Mouse (Mus musculus): ENCODE data around the gene Fam98b.

Fam98b gene

GRCm38 (mm10) chr2:117249255-117250000 lies at the start of gene Fam98b:
TSS of gene Fam98b (plus strand) at chr2:117249739.
- DNase-seq (ENCODE audit: low read depth, low spot score) = peak; percentile 94

DNA sequence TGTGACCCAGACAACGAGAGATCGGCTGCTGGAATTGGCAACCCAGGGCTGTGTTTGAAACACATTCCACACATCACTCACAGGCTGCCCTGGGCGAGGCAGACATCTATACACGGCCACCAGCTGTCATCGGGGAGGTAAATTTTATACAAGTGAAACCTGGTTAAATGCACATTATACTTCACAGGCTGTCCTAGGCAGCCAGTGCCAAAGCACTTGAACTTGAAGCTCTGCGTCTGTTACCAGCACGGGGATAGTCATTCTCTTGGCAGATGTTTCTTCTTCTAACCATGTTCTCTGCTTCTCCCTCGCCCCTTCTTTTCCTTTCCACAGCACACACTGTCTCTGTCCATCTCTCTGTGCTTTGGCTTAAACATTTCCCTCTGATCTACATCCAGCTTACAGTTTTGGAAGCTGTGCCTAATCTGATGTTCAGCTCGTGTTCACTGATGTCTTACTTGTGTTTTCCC lies 48.6 kb upstream of the Fam98b start:
- DNase-seq (ENCODE audit: low read depth, low spot score) = peak; percentile 34

- no peak for DNase-seq (ENCODE audit: low read depth, low spot score)
These were observed 46.2 kb upstream of the Fam98b start for GRCm38 (mm10) chr2:117203350-117203749.

DNA sequence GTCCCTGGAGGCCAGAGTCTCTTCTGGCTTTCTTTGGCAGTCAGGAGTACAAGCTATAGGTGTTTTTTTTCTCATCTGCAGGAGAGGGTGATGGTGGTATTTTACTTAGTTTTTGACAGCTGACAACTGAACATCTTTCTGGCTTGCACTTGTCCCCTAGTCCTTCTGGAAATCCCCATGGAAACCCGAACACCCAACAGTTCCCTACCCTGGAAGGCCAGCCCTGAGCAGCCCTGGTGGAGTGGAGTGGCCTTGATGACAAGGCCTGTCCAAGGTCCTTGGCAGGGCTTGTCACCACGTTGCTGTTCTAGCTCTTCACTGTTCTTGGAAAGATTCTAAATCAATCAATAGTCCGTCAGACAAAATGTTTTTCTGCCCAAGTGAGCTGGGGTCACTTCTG lies 45.0 kb upstream of the Fam98b start:
- DNase-seq (ENCODE audit: low read depth, low spot score) = no peak

GRCm38 (mm10) chr2:117205066-117205465 lies 44.5 kb upstream of the Fam98b start:
- no peak for DNase-seq (ENCODE audit: low read depth, low spot score)

- peak; percentile 88 for DNase-seq (ENCODE audit: low read depth, low spot score)
These were observed 39.0 kb upstream of the Fam98b start for GRCm38 (mm10) chr2:117210416-117211085.

DNA sequence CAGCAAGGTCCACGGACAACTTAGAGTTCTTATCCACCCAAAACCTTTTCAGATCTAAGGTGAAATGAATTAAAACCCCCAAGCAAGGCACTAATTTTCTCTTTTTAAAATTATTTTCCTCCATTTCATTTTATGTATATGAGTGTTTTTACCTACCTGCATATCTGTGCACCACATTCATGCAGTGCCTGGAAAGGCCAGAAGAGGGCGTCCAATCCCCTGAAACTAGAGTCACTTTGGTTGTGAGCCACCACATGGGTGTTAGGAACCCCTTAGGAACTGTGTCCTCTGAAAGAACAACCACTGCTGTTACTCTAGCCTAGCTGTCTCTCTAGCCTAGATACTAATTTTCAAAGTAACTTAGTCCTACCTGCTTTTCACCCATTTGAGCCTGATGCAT lies 33.4 kb upstream of the Fam98b start:
- DNase-seq (ENCODE audit: low read depth, low spot score) = no peak

- DNase-seq (ENCODE audit: low read depth, low spot score) = peak; percentile 34
These were observed 31.8 kb upstream of the Fam98b start for GRCm38 (mm10) chr2:117217695-117218216.

DNA sequence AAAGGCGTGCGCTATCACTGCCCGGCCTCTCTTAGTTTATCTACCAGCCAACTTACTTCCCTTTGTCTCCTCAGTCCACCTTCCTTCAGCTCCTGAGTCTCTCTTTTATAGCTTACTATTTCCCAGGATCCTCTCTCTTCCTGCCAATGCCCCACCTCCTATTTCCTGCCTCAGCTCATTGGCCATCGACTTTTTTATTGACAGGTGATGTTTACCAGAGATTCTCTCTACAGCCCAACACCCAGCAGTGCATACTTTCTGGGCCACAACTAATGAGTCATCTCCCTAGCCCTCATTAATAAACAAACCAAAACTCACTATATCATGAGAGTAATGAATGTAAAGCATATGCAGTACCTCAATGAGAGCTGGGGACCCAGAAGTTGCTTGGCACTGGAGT lies 30.0 kb upstream of the Fam98b start:
- DNase-seq (ENCODE audit: low read depth, low spot score) = no peak

DNA sequence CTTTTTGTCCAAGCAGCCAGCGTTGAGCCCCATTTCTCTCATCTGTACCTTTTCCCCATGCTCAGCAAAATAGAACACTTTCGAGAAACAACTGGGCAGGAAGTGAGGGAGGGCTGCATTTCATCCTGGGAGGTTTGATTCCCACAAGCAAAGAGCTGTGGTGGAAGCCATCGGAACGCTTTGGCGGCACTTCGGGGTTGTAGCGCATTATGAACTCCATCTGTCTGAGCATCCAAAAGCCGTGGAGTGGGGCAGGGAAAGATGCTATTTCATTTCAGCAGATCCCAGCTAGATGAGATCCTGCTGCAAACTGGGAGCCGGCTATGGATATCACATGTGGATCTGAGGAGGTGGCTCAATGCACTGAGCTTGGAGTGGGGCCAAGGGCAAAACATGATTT lies 26.9 kb upstream of the Fam98b start:
- DNase-seq (ENCODE audit: low read depth, low spot score) = no peak

DNA sequence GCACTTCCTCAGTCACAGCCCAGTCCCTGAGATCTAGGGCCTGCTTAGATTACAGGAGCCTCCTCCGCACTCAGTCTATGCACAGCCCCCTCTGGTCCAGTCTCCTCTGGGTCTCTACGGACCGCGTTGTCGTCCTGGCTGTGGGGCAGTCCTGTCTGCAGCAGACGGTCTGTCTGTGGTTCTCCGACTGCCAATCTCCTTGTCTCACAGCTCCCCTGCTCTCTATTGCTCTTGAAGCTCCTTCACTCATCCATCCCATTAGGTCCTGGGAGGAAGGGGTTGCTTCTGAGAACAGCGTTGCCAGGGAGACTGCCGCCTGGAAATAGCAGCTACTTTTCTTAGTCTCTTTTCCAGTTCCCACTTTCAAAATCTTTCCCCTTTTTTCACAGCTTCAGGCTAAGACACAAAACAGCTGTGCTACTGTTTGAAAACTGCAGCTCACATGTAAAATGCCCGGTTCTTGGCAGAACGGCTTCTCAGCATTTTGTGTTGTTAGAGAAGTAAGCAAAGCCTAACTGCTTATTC lies 20.9 kb upstream of the Fam98b start:
- no peak for DNase-seq (ENCODE audit: low read depth, low spot score)

GRCm38 (mm10) chr2:117230261-117230660 lies 19.3 kb upstream of the Fam98b start:
- no peak for DNase-seq (ENCODE audit: low read depth, low spot score)

DNA sequence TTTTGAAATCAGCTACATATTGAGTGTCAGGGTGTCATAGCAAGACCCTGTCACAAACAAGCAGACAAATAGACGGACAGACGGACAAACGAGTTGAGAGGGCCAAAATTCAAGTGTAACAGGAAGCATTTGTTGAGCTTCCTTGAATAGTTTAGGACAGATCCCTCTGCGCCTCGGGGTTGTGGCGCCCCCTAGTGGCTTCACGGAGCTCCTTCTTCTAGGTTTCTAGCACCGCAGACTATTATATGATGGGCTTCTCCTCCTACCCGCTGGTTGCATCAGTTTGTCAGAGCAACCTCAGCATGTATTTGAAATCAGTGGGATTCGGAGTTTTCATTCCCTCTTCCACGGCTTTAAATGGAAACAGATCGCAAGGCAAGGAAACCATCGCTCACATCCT lies 18.3 kb upstream of the Fam98b start:
- peak; percentile 89 for DNase-seq (ENCODE audit: low read depth, low spot score)

GRCm38 (mm10) chr2:117241953-117242352 lies 7.6 kb upstream of the Fam98b start:
- DNase-seq (ENCODE audit: low read depth, low spot score) = no peak

DNA sequence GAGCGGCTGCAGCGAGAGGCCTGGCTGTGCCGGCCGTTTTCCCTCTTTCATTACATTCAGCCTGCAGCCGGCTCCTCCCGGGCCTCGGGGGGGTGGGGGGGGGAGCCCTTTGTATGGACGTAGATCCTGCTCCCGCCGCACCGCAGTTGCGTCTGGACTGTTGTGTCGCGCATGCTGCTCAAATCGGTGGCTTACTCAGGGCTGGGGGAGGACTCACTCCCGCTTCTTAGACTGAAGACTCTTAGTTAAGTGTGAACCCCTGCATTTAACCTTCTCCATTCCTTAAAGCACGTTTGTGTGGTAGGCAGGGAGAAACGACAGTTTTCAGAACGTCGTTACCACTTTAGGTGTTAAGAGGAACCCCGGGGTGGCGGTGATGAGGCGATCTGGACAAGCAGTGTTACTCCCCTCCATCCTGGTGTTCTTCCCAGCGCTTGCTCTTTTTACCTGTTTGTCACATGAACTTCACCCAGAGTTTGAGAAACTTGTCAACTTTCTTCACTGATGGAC lies 517 bp downstream of the Fam98b start:
- no peak for DNase-seq (ENCODE audit: low read depth, low spot score)

GRCm38 (mm10) chr2:117255415-117255814 lies 5.9 kb downstream of the Fam98b start:
- DNase-seq (ENCODE audit: low read depth, low spot score) = no peak

DNA sequence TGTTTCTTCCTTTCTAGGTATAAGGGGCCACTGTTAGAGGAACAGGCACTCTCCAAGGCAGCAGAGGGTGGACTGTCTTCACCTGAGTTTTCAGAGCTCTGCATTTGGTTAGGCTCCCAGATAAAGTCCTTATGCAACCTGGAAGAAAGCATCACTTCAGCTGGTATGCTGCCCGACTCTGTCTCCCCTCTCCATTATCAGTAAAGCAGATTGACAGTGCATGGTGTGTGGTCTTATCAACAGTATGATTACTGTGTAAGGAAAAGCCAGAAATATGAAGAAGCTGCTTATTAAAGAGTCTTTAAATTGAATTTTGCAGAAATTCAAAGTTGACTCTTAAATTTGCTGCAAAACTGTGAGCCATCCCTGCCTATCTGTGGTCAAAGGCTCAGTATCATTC lies 8.1 kb downstream of the Fam98b start:
- no peak for DNase-seq (ENCODE audit: low read depth, low spot score)

DNA sequence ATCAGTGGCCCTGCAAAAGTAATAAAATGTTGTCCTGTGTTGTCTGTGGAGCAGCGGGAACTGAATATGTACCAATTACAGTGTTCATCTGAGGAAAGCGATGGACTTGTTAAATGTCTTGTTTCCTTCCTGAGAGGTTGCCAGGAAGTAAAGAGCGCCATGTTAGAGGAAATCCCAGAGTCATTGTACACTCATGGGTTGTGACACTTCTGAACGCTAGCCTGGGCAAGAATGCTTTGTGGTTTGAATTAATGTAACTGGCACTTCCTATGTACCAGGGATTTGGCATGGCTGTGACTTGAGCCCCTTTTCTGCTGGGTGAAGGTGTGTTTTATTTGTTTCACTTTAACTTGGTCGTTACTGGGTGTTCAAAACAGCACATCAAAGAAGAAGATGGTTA lies 12.6 kb downstream of the Fam98b start:
- no peak for DNase-seq (ENCODE audit: low read depth, low spot score)

- DNase-seq (ENCODE audit: low read depth, low spot score) = peak; percentile 57
These were observed 14.4 kb downstream of the Fam98b start for GRCm38 (mm10) chr2:117263786-117264408.

- no peak for DNase-seq (ENCODE audit: low read depth, low spot score)
These were observed 38.8 kb downstream of the Fam98b start for GRCm38 (mm10) chr2:117288291-117288690.

DNA sequence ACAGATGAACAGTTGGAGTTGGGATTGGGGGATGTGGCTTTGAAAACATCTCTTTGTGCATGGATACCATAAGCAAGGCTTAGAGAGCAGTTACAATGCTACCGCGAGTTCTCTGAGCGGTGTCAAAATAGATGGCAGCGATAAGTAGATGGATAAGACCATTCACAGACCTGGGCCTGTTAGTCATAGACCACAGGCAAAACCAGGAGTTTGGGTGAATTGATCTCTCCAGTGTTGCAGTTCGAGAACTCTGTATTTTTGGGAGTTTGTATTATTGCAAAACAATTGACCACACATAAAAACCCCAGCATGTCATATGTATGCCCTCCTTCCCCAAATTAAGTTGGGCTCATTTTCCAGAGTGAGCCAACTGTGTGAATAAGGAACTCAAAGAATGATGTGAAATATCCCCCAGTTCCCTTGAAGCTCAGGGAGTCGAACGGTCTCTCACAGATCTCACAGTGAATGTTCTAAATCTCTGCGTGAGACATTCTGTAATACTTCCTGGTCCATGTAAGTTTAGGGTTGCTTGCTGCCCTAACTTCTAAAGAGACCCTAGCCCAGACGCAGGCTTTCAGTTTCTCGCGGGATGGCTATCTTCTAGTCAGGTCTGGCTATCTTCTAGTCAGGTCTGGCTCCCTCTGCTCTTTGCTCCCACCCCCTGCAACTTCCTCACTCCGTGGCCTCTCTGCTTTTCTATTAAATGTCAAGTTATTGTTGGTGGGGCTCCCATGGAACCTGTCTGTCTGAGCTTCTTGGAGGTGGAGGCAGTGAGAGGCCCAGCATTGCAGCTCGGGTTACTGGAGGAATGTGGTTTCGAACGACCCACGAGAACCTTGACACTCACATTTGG lies 50.3 kb downstream of the Fam98b start:
- no peak for DNase-seq (ENCODE audit: low read depth, low spot score)

All from mesoderm, embryonic 11.5 days (tissue).